Mouse (Mus musculus) left cerebral cortex, adult 2 months (tissue): ENCODE data around the gene Tcn2. TPM values are rescaled to one million over a fixed set of nuclear protein-coding genes. Genes with fewer than 3 reads are reported as not detected.

Source experiments
- DNase-seq, 2 experiments: peaks; one replicate each; pipeline ENCODE4 v3.0.0; 2021 to 2022; ENCODE audit warnings: low spot score in 2 of 2, mixed read lengths in 1 of 2; ENCODE audit errors: extremely low spot score in 1 of 2
- H3K27ac ChIP-seq: fragments of 200-600 bp; 2 replicates; pipeline ENCODE4 v1.8.1; 2022
- H3K4me3 ChIP-seq: fragments of 200-600 bp; 2 replicates; pipeline ENCODE4 v1.8.1; 2022
- CTCF ChIP-seq: fragments of 200-600 bp; IDR thresholded peaks from 2 replicates; pipeline ENCODE4 v1.8.1; 2022; ENCODE audit warnings: antibody characterized with exemption, mild to moderate bottlenecking, moderate library complexity
- intact Hi-C: fragments of 180-260 bp; cut with DNase I; formaldehyde crosslinking; loops from one replicate; pipeline ENCODE4 v1.15.1; 2025
- total RNA-seq, 2 experiments: library from RNA; stranded (reverse); gene quantifications; 2 replicates each; pipeline ENCODE4 v1.2.3; 2021

Tcn2 gene
- total RNA-seq, 2 experiments from 2014 or later, result 17.1 to 20.7 TPM

GRCm38 (mm10) chr11:3909236-3909635 lies 22.7 kb downstream of the Tcn2 start:
- intact Hi-C loops, result no loop called here
- Histone ChIP-seq H3K27ac (peak overlapping the region; percentile 64; the same call in 1 of the 2 replicates), H3K4me3 (no peak overlapping the region)
- DNase-seq, result no peak
- TF ChIP-seq CTCF, result no peak

- intact Hi-C loops, result no loop called here
- no peak overlapping the region for H3K4me3 ChIP-seq
- no peak for DNase-seq
- no peak for TF ChIP-seq CTCF
- H3K27ac ChIP-seq, result no peak overlapping the region
Measured at GRCm38 (mm10) chr11:3905446-3905845, 26.5 kb downstream of the Tcn2 start.

- intact Hi-C loops, result no loop called here
- TF ChIP-seq CTCF, result no peak
- Histone ChIP-seq H3K4me3 (no peak overlapping the region), H3K27ac (no peak overlapping the region)
- no peak for DNase-seq
Measured at GRCm38 (mm10) chr11:3904673-3905072, 27.3 kb downstream of the Tcn2 start.

- Histone ChIP-seq H3K27ac (peak overlapping the region; percentile 3; the same call in 1 of the 2 replicates), H3K4me3 (no peak overlapping the region)
- intact Hi-C loops, result no loop called here
- peak; percentile 33 to 66 for DNase-seq
- TF ChIP-seq CTCF, result no peak
Measured at GRCm38 (mm10) chr11:3903046-3903445, 28.9 kb downstream of the Tcn2 start.

GRCm38 (mm10) chr11:3902516-3902915 lies 29.4 kb downstream of the Tcn2 start:
- intact Hi-C loops, result no loop called here
- H3K27ac ChIP-seq, result peak overlapping the region; percentile 34; the same call in 1 of the 2 replicates
- no peak for DNase-seq
- no peak overlapping the region for H3K4me3 ChIP-seq
- TF ChIP-seq CTCF, result no peak

GRCm38 (mm10) chr11:3900296-3900695 lies 31.7 kb downstream of the Tcn2 start:
- Histone ChIP-seq H3K4me3 (no peak overlapping the region; the same call in 1 of the 2 replicates), H3K27ac (no peak overlapping the region)
- intact Hi-C loops, result no loop called here
- DNase-seq, result no peak
- TF ChIP-seq CTCF, result no peak

- no peak for TF ChIP-seq CTCF
- Histone ChIP-seq H3K27ac (no peak overlapping the region), H3K4me3 (peak overlapping the region; percentile 7; the same call in 1 of the 2 replicates)
- intact Hi-C loops, result loop anchor here (1.0 kb wide), 1 partner anchor 17 kb away; no protein-coding TSS in a partner anchor
- DNase-seq, result no peak
Measured at GRCm38 (mm10) chr11:3895933-3896332, 36.0 kb downstream of the Tcn2 start.

GRCm38 (mm10) chr11:3895458-3895857 lies 36.5 kb downstream of the Tcn2 start:
- Histone ChIP-seq H3K27ac (peak overlapping the region; percentile 91), H3K4me3 (peak overlapping the region; percentile 67)
- no peak for DNase-seq
- intact Hi-C loops, result loop anchor here (1.0 kb wide), 1 partner anchor 18 kb away; no protein-coding TSS in a partner anchor
- no peak for TF ChIP-seq CTCF

GRCm38 (mm10) chr11:3894406-3895281 lies 37.3 kb downstream of the Tcn2 start, which contains the start of the genes 4921536K21Rik and Dusp18:
4921536K21Rik (minus strand) TSS chr11:3895098.
Dusp18 (plus strand) TSS chr11:3895240.
- H3K27ac ChIP-seq, result peak within 1 kb of the TSS; percentile 91
- TF ChIP-seq CTCF, result no peak
- peak; percentile 93 to 96 for DNase-seq
- peak within 1 kb of the TSS; percentile 67 for H3K4me3 ChIP-seq
- intact Hi-C loops, result loop anchor here (1.0 kb wide), 1 partner anchor 19 kb away; no protein-coding TSS in a partner anchor

GRCm38 (mm10) chr11:3893970-3894369 lies 38.0 kb downstream of the Tcn2 start:
- intact Hi-C loops, result no loop called here

GRCm38 (mm10) chr11:3887331-3887730 lies 44.6 kb downstream of the Tcn2 start:
- H3K27ac ChIP-seq, result no peak overlapping the region
- intact Hi-C loops, result no loop called here
- no peak overlapping the region for H3K4me3 ChIP-seq
- no peak for DNase-seq
- no peak for TF ChIP-seq CTCF

More at GRCm38 (mm10) chr11:3893970-3894369, 38.0 kb downstream of the Tcn2 start:
- H3K4me3 ChIP-seq, result no peak overlapping the region
- peak overlapping the region; percentile 91; the same call in 1 of the 2 replicates for H3K27ac ChIP-seq
- TF ChIP-seq CTCF, result no peak
- no peak for DNase-seq

- H3K4me3 ChIP-seq, result no peak overlapping the region
- no peak for TF ChIP-seq CTCF
- no peak overlapping the region for H3K27ac ChIP-seq
- intact Hi-C loops, result no loop called here
- no peak for DNase-seq
Measured at GRCm38 (mm10) chr11:3883711-3884110, 48.2 kb downstream of the Tcn2 start.
